Mouse (Mus musculus) hindbrain, embryonic 12.5 days (tissue): ENCODE measurements at regions not wholly inside any gene's neighbourhood (a gene's known extent, or its start where the extent isn't known, plus 50 kb on each side); places are given as distances from the start of the nearest gene placed in this dataset.

ENCODE experiments used
- ATAC-seq: fragments of 200-750 bp; cut with Nextera tagmentation; 2 replicates; pipeline ENCODE4 v1.8.0; 2017; ENCODE audit warnings: moderate TSS enrichment; ENCODE audit not compliant: low FRiP score
- H3K27ac ChIP-seq: fragments of 300-500 bp; sonication (generic); 2 replicates; pipeline ENCODE4 v1.5.1; 2016; ENCODE audit warnings: mild to moderate bottlenecking
- H3K27me3 ChIP-seq: fragments of 300-500 bp; sonication (generic); 2 replicates; pipeline ENCODE4 v1.6.1; 2016; ENCODE audit warnings: mild to moderate bottlenecking
- H3K36me3 ChIP-seq: fragments of 300-500 bp; sonication (generic); 2 replicates; pipeline ENCODE4 v1.6.1; 2016; ENCODE audit warnings: mild to moderate bottlenecking
- H3K4me1 ChIP-seq: fragments of 300-500 bp; sonication (generic); 2 replicates; pipeline ENCODE4 v1.6.1; 2016
- H3K4me2 ChIP-seq: fragments of 300-500 bp; sonication (generic); replicated peaks from 2 replicates; pipeline ENCODE4 v1.6.1; 2016; ENCODE audit warnings: mild to moderate bottlenecking
- H3K4me3 ChIP-seq: fragments of 300-500 bp; sonication (generic); 2 replicates; pipeline ENCODE4 v1.5.1; 2016; ENCODE audit warnings: mild to moderate bottlenecking
- H3K9ac ChIP-seq: fragments of 300-500 bp; sonication (generic); 2 replicates; pipeline ENCODE4 v1.6.1; 2016; ENCODE audit warnings: mild to moderate bottlenecking, moderate library complexity
- H3K9me3 ChIP-seq: fragments of 300-500 bp; sonication (generic); replicated peaks from 2 replicates; pipeline ENCODE4 v1.6.1; 2016; ENCODE audit warnings: mild to moderate bottlenecking
- WGBS: fragments of 180-500 bp; shearing (Covaris S2); methylation state at CpG from one replicate; pipeline ENCODE4 v1.1.7; 2016; 5-methylcytosine and 5-hydroxymethylcytosine counted together

DNA sequence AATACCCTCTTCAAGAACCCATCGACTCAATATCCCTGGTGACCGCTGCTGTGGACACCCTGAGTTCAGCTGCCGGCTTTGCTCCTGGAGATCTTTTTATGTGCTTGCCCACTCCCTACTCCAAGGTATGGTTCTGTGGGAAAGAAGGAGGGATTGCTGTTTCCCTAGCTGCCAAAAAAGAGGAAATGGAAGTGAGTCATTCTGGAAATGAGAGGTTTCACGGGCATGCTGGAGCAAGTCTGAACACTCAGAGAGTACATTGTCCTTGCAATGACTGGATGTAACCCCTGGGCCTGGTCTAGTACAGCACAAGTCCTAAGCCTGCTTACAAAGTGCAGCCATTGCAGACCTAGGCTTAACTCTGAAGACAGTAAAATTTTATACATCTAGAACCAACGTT, 589.4 kb upstream of the Klf4 start:
- WGBS, result 91% methylated on average over 5 of the region's 5 CpGs
- ATAC-seq, result no peak
- H3K36me3 ChIP-seq, result no peaks in the 10 kb centered on the region

DNA sequence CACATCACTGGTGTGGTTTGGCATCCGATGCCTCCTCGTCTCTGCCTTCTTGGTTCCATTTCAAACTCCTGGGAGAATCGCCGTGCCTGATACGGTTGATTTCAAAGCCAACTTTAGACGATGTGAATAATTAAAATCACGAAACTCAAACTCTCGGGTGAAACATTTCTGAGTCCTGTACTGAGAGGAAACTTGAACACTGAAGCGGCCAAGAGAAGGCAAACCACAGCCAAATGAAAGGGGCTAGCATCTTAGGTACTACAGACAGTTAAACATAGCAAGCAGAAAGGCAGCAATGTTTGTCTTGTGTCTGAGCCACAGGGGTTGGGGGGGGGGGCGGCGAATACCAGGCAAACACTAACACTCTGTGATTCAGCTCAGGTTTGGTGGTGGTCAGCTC, 588.1 kb upstream of the Klf4 start:
- WGBS, result 83% methylated on average over 11 of the region's 11 CpGs
- no peak overlapping the region for H3K4me2 ChIP-seq
- no peak overlapping the region for H3K27ac ChIP-seq
- no peaks in the 10 kb centered on the region for H3K4me1 ChIP-seq
- H3K9ac ChIP-seq, result no peak overlapping the region
- no peaks in the 10 kb centered on the region for H3K36me3 ChIP-seq
- no peaks in the 10 kb centered on the region for H3K27me3 ChIP-seq
- H3K9me3 ChIP-seq, result no peaks in the 10 kb centered on the region
- H3K4me3 ChIP-seq, result no peak overlapping the region
- ATAC-seq, result no peak

More for the DNA sequence above, 589.4 kb upstream of the Klf4 start:
- Histone ChIP-seq H3K4me3 (no peak overlapping the region), H3K4me2 (no peak overlapping the region), H3K27ac (no peak overlapping the region), H3K4me1 (no peaks in the 10 kb centered on the region), H3K27me3 (no peaks in the 10 kb centered on the region), H3K9me3 (no peaks in the 10 kb centered on the region), H3K9ac (no peak overlapping the region)

DNA sequence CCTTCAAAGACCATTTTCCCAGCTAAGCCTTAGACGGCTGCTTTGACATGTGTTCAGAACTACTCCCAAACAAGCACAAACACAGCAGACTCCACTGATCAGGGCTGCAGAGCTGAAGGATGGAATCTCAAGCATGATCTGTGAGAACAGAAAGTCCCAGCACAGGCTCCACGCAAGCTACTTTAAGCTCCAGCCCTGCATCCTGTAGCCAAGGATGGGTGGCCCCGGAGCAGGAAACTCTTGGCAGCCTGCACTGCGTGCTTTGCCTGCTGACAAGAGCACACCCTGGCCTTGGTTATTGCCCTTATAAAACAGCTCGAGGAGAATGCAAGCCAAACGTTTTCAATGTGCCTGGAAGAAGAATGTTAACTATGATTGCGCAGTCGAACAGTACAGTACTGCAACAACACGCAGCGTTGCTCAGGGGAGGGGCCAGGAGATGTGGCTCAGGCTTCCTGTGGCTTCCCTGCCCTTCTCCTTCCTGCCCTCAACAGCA, 581.5 kb upstream of the Klf4 start:
- H3K4me1 ChIP-seq, result peaks cover 10% of the 10 kb centered on the region
- ATAC-seq, result no peak
- no peak overlapping the region for H3K4me3 ChIP-seq
- no peaks in the 10 kb centered on the region for H3K9me3 ChIP-seq
- no peak overlapping the region for H3K4me2 ChIP-seq
- H3K27me3 ChIP-seq, result no peaks in the 10 kb centered on the region
- H3K27ac ChIP-seq, result no peak overlapping the region
- WGBS, result 57% methylated on average over 10 of the region's 10 CpGs
- no peaks in the 10 kb centered on the region for H3K36me3 ChIP-seq
- H3K9ac ChIP-seq, result no peak overlapping the region

DNA sequence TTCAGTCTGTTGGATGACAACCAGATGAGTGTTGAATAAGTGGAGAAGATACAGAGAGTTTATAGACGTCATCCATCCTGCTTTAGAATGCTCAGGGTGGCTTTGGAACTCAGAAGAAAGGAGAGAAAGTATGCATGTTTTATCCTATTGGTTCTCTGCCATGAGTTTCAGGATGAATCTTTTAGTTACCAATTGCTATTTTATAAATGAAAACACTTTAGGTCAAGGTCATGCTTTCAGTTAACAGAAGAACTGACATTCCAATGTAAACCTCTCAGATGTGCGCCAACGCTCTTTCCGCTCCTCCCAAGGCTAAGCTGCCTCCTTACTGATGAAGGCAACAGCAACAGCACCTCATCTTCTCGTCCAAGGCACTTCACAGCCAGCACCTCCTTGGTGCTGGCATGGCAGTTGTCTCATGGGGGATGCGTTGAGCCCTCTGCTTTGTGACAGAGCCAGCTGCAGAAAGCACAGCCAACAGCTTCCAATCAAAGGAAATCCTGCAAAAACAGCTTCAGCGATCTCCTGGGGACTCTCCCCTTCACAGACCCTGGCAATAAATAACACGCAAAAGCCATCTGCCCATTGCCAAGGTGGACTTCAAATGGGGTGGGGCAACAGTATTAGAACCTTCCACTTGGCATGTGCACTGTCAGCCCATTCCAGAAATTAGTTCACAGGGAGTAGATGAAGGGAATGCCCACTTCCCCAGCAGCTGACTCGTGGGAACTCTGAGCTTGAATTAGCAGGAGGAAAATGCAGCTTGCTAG, 580.9 kb upstream of the Klf4 start:
- WGBS, result 68% methylated on average over 9 of the region's 9 CpGs
- Histone ChIP-seq H3K9ac (no peak overlapping the region), H3K4me3 (no peak overlapping the region), H3K9me3 (no peaks in the 10 kb centered on the region), H3K4me1 (peaks cover 10% of the 10 kb centered on the region), H3K27ac (no peak overlapping the region), H3K36me3 (no peaks in the 10 kb centered on the region), H3K27me3 (no peaks in the 10 kb centered on the region), H3K4me2 (no peak overlapping the region)
- no peak for ATAC-seq

DNA sequence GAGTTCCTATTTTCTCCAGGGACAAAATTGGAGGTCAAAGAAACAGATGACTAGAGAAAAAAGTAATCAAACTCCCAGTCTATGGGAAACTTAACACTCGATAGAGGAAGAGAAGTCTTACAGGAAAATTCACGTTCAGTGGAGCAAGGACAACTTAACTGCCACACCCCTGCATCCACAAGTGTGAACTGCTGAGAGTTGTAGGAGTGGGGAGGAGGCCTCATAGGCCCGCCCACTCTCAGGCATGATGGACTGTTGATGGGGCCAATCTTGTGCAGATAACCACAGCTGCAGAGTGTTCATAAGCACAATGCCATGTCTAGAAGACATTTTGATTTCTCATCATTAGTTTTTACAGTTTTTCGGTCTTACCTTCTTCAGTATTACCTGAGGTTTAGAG, 574.7 kb upstream of the Klf4 start:
- Histone ChIP-seq H3K4me1 (no peaks in the 10 kb centered on the region), H3K36me3 (no peaks in the 10 kb centered on the region), H3K9me3 (no peaks in the 10 kb centered on the region), H3K27ac (no peak overlapping the region), H3K4me2 (no peak overlapping the region), H3K4me3 (no peak overlapping the region), H3K9ac (no peak overlapping the region), H3K27me3 (no peaks in the 10 kb centered on the region)
- WGBS, result 75% methylated on average over 4 of the region's 4 CpGs
- ATAC-seq, result no peak

DNA sequence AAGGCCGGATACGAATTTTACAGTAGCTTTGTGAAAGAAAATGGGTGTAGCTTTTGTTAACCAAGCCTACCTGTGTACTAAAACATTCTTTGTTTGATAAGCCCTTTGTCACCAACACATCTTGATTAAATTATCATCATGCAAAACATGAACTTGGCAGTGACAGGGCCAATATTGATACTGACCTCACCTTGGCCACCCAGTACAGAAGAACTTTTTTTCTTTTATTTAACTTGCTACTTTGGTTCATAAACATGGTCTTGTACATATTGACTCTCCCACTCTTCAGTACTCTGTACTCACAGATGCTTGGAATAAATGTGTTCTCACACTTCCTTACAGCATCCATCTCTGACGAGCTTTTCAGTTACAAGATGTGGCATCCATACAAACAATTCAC, 570.0 kb upstream of the Klf4 start:
- no peaks in the 10 kb centered on the region for H3K4me1 ChIP-seq
- no peak overlapping the region for H3K4me3 ChIP-seq
- H3K36me3 ChIP-seq, result no peaks in the 10 kb centered on the region
- H3K27ac ChIP-seq, result no peak overlapping the region
- no peaks in the 10 kb centered on the region for H3K9me3 ChIP-seq
- no peak for ATAC-seq
- 88% methylated on average over 3 of the region's 3 CpGs for WGBS
- H3K4me2 ChIP-seq, result no peak overlapping the region
- H3K9ac ChIP-seq, result no peak overlapping the region
- no peaks in the 10 kb centered on the region for H3K27me3 ChIP-seq

DNA sequence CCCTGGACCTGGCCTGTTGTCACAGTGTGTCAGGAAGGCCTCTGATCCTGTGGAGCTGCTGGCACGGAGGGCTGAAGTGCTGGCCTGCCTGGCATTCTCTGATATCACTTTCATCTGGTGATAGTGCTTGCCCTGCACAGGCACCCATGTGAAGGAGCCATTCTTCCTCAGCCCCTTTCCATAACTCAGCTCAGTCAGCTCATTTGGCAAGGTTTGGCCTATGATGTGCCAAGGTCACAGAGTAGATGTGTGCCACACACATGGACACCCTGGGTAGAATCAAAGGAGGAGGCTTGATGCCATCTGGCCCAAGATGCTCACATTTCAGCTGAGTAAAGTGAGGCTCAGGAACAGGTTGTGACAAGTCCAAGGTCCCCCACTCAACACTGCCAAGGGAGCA, 558.5 kb upstream of the Klf4 start:
- no peak overlapping the region for H3K27ac ChIP-seq
- H3K4me3 ChIP-seq, result no peak overlapping the region
- peaks cover 11% of the 10 kb centered on the region; the same call in 1 of the 2 replicates for H3K4me1 ChIP-seq
- no peaks in the 10 kb centered on the region for H3K9me3 ChIP-seq
- H3K27me3 ChIP-seq, result no peaks in the 10 kb centered on the region
- H3K4me2 ChIP-seq, result no peak overlapping the region
- 100% methylated on average over 1 of the region's 1 CpGs for WGBS
- H3K9ac ChIP-seq, result no peak overlapping the region
- H3K36me3 ChIP-seq, result no peaks in the 10 kb centered on the region
- no peak for ATAC-seq

DNA sequence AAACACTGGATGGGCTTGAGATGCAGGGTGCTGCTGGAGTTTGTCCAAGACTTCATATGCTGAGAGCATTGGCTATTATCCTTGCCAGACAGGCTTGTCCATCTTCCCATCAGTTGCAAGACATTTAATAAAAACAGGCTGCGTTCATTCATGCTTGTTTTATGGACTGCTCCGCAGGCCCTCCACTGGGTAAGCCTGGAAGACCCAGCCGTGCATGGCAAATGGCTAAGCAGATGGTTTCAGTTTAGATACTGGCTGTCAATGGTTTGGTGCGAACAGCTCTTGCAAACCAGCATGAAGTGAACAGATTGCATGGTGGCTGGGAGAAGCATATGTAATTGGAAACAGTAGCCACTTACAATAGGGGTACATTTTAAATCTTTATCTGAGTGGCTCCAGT, 556.4 kb upstream of the Klf4 start:
- Histone ChIP-seq H3K4me3 (no peak overlapping the region), H3K27ac (no peak overlapping the region; the same call in 1 of the 2 replicates), H3K4me1 (peaks cover 11% of the 10 kb centered on the region; the same call in 1 of the 2 replicates), H3K9me3 (no peaks in the 10 kb centered on the region), H3K4me2 (no peak overlapping the region), H3K36me3 (no peaks in the 10 kb centered on the region), H3K9ac (no peak overlapping the region), H3K27me3 (no peaks in the 10 kb centered on the region)
- WGBS, result 25% methylated on average over 4 of the region's 4 CpGs
- ATAC-seq, result peak; percentile 87

DNA sequence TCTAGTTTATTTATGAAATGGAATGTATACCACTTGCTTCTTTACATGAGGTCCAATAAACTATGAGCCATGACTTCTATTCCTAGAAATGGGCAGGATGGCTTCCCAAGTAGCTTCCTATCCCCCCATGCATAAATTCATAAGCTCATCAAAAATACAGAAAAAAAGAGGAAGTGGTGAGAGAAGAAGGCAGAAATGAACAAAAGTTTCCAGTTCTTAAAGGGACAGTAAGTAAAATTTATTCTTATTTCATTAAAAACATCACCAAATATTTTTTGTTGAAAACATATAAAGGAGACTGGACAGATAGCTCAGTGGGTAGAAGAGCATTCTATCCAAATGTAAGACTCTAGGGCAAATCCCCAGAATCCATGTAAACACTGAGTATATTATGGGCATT, 554.0 kb upstream of the Klf4 start:
- H3K4me1 ChIP-seq, result peaks cover 11% of the 10 kb centered on the region; the same call in 1 of the 2 replicates
- H3K9ac ChIP-seq, result no peak overlapping the region
- no peak overlapping the region for H3K4me2 ChIP-seq
- no peak overlapping the region for H3K27ac ChIP-seq
- H3K4me3 ChIP-seq, result no peak overlapping the region
- no peaks in the 10 kb centered on the region for H3K36me3 ChIP-seq
- no peak for ATAC-seq
- H3K9me3 ChIP-seq, result no peaks in the 10 kb centered on the region
- no peaks in the 10 kb centered on the region for H3K27me3 ChIP-seq

DNA sequence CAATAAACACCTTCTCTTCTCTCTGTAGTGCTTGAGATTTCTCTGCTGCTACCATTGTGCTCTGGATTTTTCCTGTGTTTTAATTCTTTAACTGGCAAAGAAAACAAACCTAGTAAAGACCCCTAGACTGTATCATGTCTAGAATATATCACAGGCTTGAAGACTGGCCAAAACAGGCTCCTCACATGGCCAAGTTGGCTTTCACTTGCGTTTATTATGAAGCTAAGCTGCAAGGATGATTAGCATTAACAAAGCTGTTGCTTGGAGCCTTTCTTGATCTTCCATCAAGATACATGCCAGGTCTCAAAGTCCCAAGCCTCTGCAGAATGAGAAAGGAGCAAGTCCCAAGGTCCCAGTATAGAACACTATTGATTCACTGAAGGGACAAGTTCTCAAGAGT, 551.9 kb upstream of the Klf4 start:
- no peaks in the 10 kb centered on the region for H3K27me3 ChIP-seq
- no peaks in the 10 kb centered on the region for H3K9me3 ChIP-seq
- ATAC-seq, result no peak
- WGBS, result 79% methylated on average over 1 of the region's 1 CpGs
- H3K36me3 ChIP-seq, result no peaks in the 10 kb centered on the region
- H3K4me3 ChIP-seq, result no peak overlapping the region
- peaks cover 6% of the 10 kb centered on the region; the same call in 1 of the 2 replicates for H3K4me1 ChIP-seq
- no peak overlapping the region for H3K9ac ChIP-seq
- no peak overlapping the region for H3K27ac ChIP-seq
- no peak overlapping the region for H3K4me2 ChIP-seq

DNA sequence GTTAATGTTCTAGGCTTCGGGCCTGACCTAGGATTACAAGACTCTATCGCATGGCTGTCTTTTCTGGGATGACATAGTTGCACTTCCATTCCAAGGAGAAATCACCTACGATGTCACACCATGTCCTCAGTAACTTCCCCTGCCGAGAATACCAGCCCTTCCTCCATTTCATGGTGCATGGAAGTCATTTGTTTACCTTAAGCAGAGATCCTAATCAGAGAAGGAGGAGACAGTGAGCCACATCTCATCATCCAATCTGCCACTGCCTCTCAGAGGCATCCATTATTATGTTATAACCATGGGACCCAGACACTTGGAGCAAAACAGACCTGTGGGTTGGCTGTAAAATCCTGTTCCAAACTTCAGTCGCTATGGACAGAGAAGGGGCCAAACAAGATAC, 550.1 kb upstream of the Klf4 start:
- H3K4me1 ChIP-seq, result no peaks in the 10 kb centered on the region
- no peaks in the 10 kb centered on the region for H3K9me3 ChIP-seq
- H3K27me3 ChIP-seq, result no peaks in the 10 kb centered on the region
- H3K4me3 ChIP-seq, result no peak overlapping the region
- no peak overlapping the region for H3K9ac ChIP-seq
- no peak overlapping the region for H3K4me2 ChIP-seq
- no peaks in the 10 kb centered on the region for H3K36me3 ChIP-seq
- 82% methylated on average over 5 of the region's 5 CpGs for WGBS
- no peak overlapping the region for H3K27ac ChIP-seq
- no peak for ATAC-seq

DNA sequence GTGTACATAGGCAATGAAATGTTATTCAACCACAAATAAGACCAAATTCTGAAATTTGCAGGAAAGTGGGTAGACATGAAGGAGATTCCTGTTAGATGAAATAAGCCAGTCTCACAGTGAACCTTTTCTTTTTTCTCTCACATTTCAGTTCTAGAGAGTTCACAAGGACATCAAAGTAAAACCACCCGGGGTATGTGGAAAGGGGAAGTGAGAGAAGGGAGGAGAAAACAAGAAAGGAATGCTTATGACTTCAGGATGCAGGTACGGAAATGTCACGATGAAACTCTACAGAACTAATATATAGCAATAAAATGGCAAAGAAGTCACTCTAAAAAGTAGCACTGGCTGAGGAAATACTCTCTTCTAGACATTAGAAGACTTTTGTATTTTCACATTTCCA, 548.7 kb upstream of the Klf4 start:
- H3K4me3 ChIP-seq, result no peak overlapping the region
- no peaks in the 10 kb centered on the region for H3K27me3 ChIP-seq
- no peak for ATAC-seq
- no peak overlapping the region for H3K4me2 ChIP-seq
- no peaks in the 10 kb centered on the region for H3K4me1 ChIP-seq
- H3K9me3 ChIP-seq, result no peaks in the 10 kb centered on the region
- no peaks in the 10 kb centered on the region for H3K36me3 ChIP-seq
- H3K27ac ChIP-seq, result no peak overlapping the region
- WGBS, result 73% methylated on average over 3 of the region's 3 CpGs
- H3K9ac ChIP-seq, result no peak overlapping the region

DNA sequence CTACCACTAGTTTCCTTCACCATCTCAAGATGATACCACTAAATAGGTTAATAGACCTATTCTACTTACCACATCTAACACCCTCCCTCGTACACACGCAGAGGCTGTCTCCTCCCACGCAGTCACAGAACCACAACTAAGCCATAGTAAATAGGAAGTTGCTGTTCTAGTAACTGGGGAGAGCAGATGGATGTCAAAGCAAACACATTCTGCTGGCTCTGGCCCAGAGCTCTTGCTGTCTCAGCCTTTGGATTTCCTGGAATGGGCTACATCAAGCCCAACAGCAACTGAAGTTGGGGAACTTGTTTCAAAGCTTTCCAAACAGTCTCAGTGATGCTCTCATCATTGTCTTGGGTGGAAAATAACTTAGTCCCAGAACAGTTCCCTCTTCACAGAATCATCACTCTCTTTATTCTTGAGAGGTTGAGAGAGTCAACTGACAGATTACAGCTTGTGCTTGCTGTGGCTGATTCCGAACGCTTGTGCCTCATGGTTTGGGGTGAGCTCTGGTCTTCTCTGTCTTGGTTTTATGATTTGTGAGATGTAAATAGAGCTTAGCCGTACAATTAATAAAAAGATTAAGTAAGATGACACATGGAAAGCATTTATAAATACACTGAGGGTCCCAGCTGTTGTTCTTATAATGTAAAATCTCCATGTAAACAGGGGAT, 538.5 kb upstream of the Klf4 start:
- 89% methylated on average over 6 of the region's 6 CpGs for WGBS
- H3K27ac ChIP-seq, result no peak overlapping the region
- no peaks in the 10 kb centered on the region for H3K9me3 ChIP-seq
- H3K4me3 ChIP-seq, result no peak overlapping the region
- no peaks in the 10 kb centered on the region for H3K4me1 ChIP-seq
- no peaks in the 10 kb centered on the region for H3K36me3 ChIP-seq
- H3K9ac ChIP-seq, result no peak overlapping the region
- no peak overlapping the region for H3K4me2 ChIP-seq
- ATAC-seq, result no peak
- H3K27me3 ChIP-seq, result no peaks in the 10 kb centered on the region
